Mouse (Mus musculus) adipocyte (in vitro differentiated cells): ENCODE results near the gene Klf14.

ENCODE experiments used
- DNase-seq: peaks from one replicate; pipeline ENCODE4 v3.0.0-alpha.2; 2016; ENCODE audit warnings: low spot score

Klf14 gene

DNA sequence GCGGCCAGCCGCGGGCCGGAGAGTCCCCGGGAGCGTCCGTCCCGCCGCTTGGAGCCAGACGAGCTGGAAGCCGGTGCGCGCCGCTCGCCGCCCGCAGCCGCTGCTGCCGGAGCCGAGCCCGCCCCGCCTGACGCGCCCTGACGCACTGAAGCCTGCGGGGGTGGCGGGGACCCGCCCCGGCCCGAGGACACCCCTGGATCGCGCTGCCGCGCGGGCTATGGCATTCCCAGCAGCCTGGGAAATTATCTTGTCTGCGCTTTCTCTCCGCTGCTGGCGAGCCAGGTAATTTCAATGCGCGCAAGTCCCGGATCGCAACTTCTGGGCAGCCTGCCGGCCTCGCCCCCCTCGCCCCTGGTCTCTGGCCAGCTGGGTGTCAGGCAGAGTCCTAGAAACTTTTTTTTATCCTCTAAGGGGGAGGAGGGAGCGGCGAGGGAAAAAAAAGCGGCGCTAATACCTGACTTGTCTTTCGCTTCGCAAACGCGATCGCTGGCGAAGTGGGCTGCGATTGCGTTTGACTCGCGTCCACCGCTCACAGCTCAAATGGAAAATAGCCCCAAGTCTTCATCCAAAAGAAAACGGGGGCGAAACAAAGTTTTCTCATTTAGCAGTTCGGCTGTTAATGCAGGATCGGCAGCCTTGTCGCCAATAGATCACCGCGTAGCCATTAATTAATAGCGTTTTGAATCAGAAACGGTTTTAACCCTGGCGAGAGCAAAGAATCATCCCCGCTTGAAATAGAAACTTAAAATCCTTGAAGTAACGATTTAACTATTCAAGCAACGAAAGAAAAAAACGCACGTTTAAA is at the start of gene Klf14:
TSS of gene Klf14 (minus strand) at position 343 of the 805 bp plus-strand sequence.
- no peak for DNase-seq

- DNase-seq, result no peak
Measured at GRCm38 (mm10) chr6:31006111-31006600, 47.3 kb upstream of the Klf14 start.

- no peak for DNase-seq
Measured at GRCm38 (mm10) chr6:30986393-30986792, 27.5 kb upstream of the Klf14 start.

- no peak for DNase-seq
Measured at GRCm38 (mm10) chr6:30983021-30983420, 24.1 kb upstream of the Klf14 start.

- DNase-seq, result peak; percentile 66
Measured at GRCm38 (mm10) chr6:30982372-30982980, 23.6 kb upstream of the Klf14 start.

DNA sequence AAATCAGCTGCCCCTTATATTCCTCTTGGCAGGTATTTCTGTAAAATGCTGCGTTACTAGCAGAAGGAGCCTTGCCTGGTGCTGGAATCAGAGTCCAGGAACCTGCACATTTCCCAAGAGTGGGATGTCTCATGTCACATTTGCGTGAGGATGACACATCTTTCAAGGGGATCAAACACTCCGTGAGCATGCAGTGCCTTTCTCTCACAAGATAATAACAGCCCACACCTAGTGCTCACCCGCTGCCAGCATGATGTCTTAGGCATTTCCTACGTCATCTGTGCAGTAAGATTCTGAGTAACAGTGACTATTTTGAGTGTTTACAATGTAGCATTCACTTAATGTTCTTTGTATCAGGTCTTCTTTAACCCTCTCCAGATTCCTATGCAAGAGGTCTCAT is 22.5 kb upstream of the Klf14 start:
- DNase-seq, result no peak

- DNase-seq, result no peak
Measured at GRCm38 (mm10) chr6:30978615-30979014, 19.7 kb upstream of the Klf14 start.

DNA sequence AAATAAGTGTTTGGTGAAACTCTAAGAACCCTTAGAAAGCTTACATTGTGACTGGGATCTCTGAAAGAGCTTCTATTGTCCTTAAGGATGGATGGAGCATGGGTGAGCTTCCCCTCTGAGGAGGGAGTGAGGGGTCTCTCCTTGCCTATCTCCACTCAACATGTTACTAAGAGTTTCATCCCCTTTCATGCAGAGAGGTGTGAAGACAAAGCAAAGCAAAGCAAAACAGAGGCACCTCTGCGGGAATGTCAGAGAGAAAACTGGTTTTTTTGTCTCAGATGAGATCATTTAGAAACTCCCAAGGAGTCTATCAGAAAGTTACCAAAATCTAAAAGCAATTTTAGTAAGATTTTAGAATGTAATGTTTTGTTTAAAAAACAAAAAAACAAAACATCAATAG is 13.2 kb upstream of the Klf14 start:
- DNase-seq, result no peak

GRCm38 (mm10) chr6:30957784-30958735 is 818 bp downstream of the Klf14 start:
- DNase-seq, result no peak

- DNase-seq, result no peak
Measured at GRCm38 (mm10) chr6:30939264-30939663, 19.6 kb downstream of the Klf14 start.

DNA sequence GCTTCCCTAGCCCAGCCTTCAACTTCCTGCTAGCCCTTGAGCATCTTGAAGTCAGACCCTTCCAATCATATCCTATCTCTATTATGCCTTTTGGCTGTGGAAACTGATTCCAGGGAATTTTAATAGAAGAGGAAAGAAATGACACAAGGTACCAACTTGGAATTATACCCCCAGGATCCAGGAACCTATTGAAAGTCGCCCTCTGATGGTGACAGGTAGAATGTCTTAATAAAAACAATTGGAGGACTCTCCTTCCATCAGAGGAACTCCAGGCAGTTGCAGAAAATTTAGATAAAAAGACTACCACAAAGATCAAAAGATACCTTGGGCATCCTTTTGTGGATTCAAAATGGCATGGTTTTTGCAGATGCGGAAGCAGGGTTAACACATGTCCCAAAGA is 36.1 kb downstream of the Klf14 start:
- DNase-seq, result peak; percentile 60

GRCm38 (mm10) chr6:30921826-30922225 is 37.1 kb downstream of the Klf14 start:
- no peak for DNase-seq

- DNase-seq, result no peak
Measured at GRCm38 (mm10) chr6:30920834-30921675, 37.8 kb downstream of the Klf14 start.

DNA sequence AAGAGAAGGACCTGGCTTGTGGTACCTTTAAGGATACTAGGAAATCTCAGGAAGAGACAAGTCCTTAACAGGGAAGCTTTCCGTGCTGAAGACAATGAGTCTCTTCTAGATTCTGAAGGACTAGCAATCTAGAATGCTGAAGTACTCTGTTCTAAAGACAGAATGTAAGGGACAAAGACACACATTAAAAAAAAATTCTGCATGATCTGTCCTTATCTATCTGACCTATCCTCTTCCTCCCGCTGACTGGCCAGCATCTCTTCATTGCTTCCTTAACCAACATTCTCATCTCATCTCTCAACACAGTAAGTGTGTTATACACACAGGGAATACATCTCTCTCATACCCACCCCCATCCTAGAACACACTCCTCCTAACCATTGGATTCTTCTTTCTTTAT is 43.4 kb downstream of the Klf14 start, which contains the start of gene Tsga13:
TSS of gene Tsga13 (minus strand) at position 101 of the 400 bp plus-strand sequence.
- no peak for DNase-seq

- DNase-seq, result no peak
Measured at GRCm38 (mm10) chr6:30907970-30908369, 50.9 kb downstream of the Klf14 start.
